Mouse (Mus musculus) layer of hippocampus, postnatal 36 days (tissue): ENCODE measurements around the gene Gng2. TPM values are rescaled to one million over a fixed set of nuclear protein-coding genes. Genes with fewer than 3 reads are reported as not detected.

Experiments
- DNase-seq, 2 experiments: peaks; one replicate each; pipeline ENCODE4 v3.0.0; 2022
- total RNA-seq, 2 experiments: library from RNA; stranded (reverse); gene quantifications; 2 replicates each; pipeline ENCODE4 v1.2.3; 2021

The Gng2 gene
- total RNA-seq, 2 experiments from 2014 or later = 284 to 297 TPM

GRCm38 (mm10) chr14:19976421-19977270, 781 bp downstream of the Gng2 start:
- peak; percentile 52 to 71 for DNase-seq

DNA sequence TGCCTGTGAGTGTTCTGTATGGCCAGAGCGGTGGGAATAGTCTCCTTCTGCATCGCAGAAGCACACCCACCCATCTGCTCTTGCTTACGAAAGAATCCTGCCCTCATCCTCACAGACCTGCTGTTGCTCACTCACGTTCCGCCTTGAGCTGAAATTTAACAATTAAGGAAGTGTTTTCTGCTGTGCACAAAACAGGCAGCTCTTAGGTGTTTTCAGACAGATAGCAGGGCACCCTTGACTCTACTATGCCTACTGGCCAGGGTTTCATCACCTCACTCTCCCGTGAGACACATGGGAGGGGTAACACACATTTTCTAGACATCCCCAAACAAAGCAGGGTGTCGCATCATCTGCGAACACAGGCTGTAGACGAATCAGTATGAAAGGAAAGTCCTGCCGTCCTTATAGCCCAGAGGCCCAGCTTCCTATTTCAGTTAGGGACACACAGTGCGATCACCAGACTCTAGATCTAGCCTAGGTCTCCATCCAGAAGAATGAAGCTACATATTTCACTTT, 2.4 kb downstream of the Gng2 start:
- peak; percentile 33 to 48 for DNase-seq

- DNase-seq = no peak
Observed at GRCm38 (mm10) chr14:19974429-19974828, 3.0 kb downstream of the Gng2 start.

- DNase-seq = no peak
Observed at GRCm38 (mm10) chr14:19972316-19973029, 5.0 kb downstream of the Gng2 start.

GRCm38 (mm10) chr14:19970845-19971244, 6.6 kb downstream of the Gng2 start:
- no peak for DNase-seq

- no peak for DNase-seq
Observed at GRCm38 (mm10) chr14:19970106-19970785, 7.2 kb downstream of the Gng2 start.

GRCm38 (mm10) chr14:19969566-19969965, 7.9 kb downstream of the Gng2 start:
- DNase-seq = no peak

- no peak for DNase-seq
Observed at GRCm38 (mm10) chr14:19969011-19969521, 8.4 kb downstream of the Gng2 start.

- DNase-seq = no peak
Observed at GRCm38 (mm10) chr14:19968321-19969010, 9.0 kb downstream of the Gng2 start.

DNA sequence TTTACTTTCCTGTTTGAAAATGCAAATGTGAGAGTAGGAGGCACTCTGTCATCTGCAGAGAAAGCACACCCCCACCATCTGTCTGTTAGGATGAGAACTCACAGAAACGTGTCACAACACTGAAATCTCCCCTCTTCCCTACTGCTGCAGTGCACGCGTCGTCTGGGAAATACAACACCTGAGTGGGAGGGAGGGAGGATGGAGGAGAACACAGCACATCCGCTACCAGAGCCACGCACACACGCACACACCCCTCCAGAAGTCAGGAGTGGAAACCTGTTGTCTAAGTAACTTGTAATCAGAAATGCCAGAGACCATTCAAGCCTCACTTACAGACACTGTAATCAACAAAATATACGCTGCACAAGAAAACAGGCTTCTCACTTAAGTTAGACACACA, 9.9 kb downstream of the Gng2 start:
- peak in 1 of 2 experiments; percentile 22 for DNase-seq

- no peak for DNase-seq
Observed at GRCm38 (mm10) chr14:19963961-19964505, 13.4 kb downstream of the Gng2 start.

- DNase-seq = no peak
Observed at GRCm38 (mm10) chr14:19961924-19962915, 15.2 kb downstream of the Gng2 start.

- no peak for DNase-seq
Observed at GRCm38 (mm10) chr14:19959860-19960259, 17.6 kb downstream of the Gng2 start.

DNA sequence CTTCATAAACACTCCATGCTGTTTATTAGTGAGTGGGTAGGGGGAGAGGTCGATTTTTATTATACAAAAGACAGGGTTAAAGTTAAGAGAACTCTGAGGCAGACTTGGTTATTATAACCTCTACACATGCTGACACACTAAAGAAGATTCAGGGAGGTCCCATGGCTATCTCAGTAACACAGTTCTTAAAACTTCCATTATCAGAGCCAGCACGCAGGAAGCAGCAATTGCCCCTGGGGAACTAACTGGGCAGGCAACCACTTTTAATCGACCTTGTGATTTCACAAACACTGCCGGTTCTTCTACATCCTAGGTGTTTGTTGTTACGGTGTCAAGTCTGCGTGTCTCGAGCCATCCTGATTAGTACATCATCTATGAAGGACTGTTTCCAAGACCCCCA, 22.4 kb downstream of the Gng2 start:
- no peak for DNase-seq

- no peak for DNase-seq
Observed at GRCm38 (mm10) chr14:19950812-19951211, 26.6 kb downstream of the Gng2 start.

GRCm38 (mm10) chr14:19949475-19949874, 28.0 kb downstream of the Gng2 start:
- DNase-seq = no peak

GRCm38 (mm10) chr14:19946221-19946620, 31.2 kb downstream of the Gng2 start:
- DNase-seq = no peak

DNA sequence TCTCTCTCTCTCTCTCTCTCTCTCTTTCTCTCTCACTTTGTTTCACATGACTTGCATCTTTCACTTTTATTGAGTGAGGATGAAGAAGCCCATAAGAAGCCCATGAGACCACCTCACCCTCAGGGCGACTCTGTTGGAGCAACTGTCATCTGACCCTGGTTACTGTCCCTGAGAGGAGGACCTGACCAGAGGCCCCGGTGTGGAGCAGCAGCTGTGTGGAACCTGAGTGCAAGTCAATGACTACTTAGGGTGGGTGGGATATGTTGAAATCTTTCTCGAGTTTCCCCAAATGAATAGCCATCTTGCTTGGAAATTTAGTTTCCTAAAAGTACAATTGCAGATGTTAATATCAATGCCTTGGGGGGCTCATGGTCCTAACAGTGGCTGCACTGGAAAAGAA, 34.7 kb downstream of the Gng2 start:
- DNase-seq = no peak

- DNase-seq = no peak
Observed at GRCm38 (mm10) chr14:19942329-19942728, 35.1 kb downstream of the Gng2 start.

DNA sequence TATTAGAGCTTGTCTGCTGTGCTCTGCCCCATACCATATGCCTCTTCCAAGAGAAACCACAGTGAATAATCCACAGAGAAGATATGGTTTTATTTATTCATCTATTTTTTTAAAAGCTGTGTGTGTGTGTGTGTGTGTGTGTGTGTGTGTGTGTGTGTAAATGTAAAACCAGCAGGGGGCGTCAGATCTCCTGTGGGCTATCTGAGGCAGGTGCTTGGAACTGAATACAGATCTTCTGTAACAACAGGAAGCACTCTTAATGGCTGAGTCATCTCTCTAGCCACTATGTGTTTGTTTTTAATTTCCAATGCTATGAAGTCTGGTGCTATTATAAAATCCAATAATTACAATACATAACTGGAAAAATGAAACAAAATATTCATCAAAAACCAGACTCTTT, 37.4 kb downstream of the Gng2 start:
- no peak for DNase-seq
